Mouse (Mus musculus): Measurements from ENCODE around the gene Celf1. TPM values are rescaled to one million over a fixed set of nuclear protein-coding genes. Genes with fewer than 3 reads are reported as not detected.

Gene Celf1
- total RNA-seq, 2 experiments from 2014 or later = 132 to 148 TPM

GRCm38 (mm10) chr2:90938362-90938761 lies 1.8 kb upstream of the Celf1 start:
- DNase-seq (ENCODE audit: low spot score in 2 of 2) = no peak

- no peak for DNase-seq (ENCODE audit: low spot score in 2 of 2)
Measured at GRCm38 (mm10) chr2:90939750-90940149, 432 bp upstream of the Celf1 start.

- no peak for DNase-seq (ENCODE audit: low spot score in 2 of 2)
Measured at GRCm38 (mm10) chr2:90941744-90942143, 1.6 kb downstream of the Celf1 start.

- DNase-seq (ENCODE audit: low spot score in 2 of 2) = no peak
Measured at GRCm38 (mm10) chr2:90950149-90950548, 10.0 kb downstream of the Celf1 start.

GRCm38 (mm10) chr2:90950582-90951194 lies 10.5 kb downstream of the Celf1 start:
- no peak for DNase-seq (ENCODE audit: low spot score in 2 of 2)

GRCm38 (mm10) chr2:90953461-90953860 lies 13.3 kb downstream of the Celf1 start:
- DNase-seq (ENCODE audit: low spot score in 2 of 2) = no peak

GRCm38 (mm10) chr2:90956053-90956452 lies 15.9 kb downstream of the Celf1 start:
- DNase-seq (ENCODE audit: low spot score in 2 of 2) = peak in 1 of 2 experiments; percentile 49

GRCm38 (mm10) chr2:90958856-90959255 lies 18.7 kb downstream of the Celf1 start:
- DNase-seq (ENCODE audit: low spot score in 2 of 2) = no peak

- peak; percentile 41 to 49 for DNase-seq (ENCODE audit: low spot score in 2 of 2)
Measured at GRCm38 (mm10) chr2:90960012-90960411, 19.8 kb downstream of the Celf1 start.

GRCm38 (mm10) chr2:90963304-90963703 lies 23.1 kb downstream of the Celf1 start:
- no peak for DNase-seq (ENCODE audit: low spot score in 2 of 2)

- DNase-seq (ENCODE audit: low spot score in 2 of 2) = peak; percentile 65 to 75
Measured at GRCm38 (mm10) chr2:90964811-90965465, 24.8 kb downstream of the Celf1 start.

- DNase-seq (ENCODE audit: low spot score in 2 of 2) = peak; percentile 46 to 61
Measured at GRCm38 (mm10) chr2:90965466-90966080, 25.4 kb downstream of the Celf1 start.

- peak; percentile 47 to 59 for DNase-seq (ENCODE audit: low spot score in 2 of 2)
Measured at GRCm38 (mm10) chr2:90970606-90971005, 30.4 kb downstream of the Celf1 start.

GRCm38 (mm10) chr2:90974101-90974500 lies 33.9 kb downstream of the Celf1 start:
- DNase-seq (ENCODE audit: low spot score in 2 of 2) = no peak

- no peak for DNase-seq (ENCODE audit: low spot score in 2 of 2)
Measured at GRCm38 (mm10) chr2:90975181-90975835, 35.1 kb downstream of the Celf1 start.

- DNase-seq (ENCODE audit: low spot score in 2 of 2) = no peak
Measured at GRCm38 (mm10) chr2:90976590-90976989, 36.4 kb downstream of the Celf1 start.

- no peak for DNase-seq (ENCODE audit: low spot score in 2 of 2)
Measured at GRCm38 (mm10) chr2:90977291-90977690, 37.1 kb downstream of the Celf1 start.

GRCm38 (mm10) chr2:90986055-90986454 lies 45.9 kb downstream of the Celf1 start:
- DNase-seq (ENCODE audit: low spot score in 2 of 2) = no peak

GRCm38 (mm10) chr2:91008536-91008935 lies 68.4 kb downstream of the Celf1 start:
- DNase-seq (ENCODE audit: low spot score in 2 of 2) = no peak

- no peak for DNase-seq (ENCODE audit: low spot score in 2 of 2)
Measured at GRCm38 (mm10) chr2:91013881-91014280, 73.7 kb downstream of the Celf1 start.

GRCm38 (mm10) chr2:91015386-91015785 lies 75.2 kb downstream of the Celf1 start:
- no peak for DNase-seq (ENCODE audit: low spot score in 2 of 2)

Measured in left cerebral cortex, adult 18-20 months (tissue).